Mouse (Mus musculus): Measurements from ENCODE around the gene U2af1.

- TF ChIP-seq TCF12 (IDR thresholded peaks at IDR 0.05; ENCODE audit: low read depth, low read length) (no peak), MAFK (IDR thresholded peaks at IDR 0.05; ENCODE audit: borderline replicate concordance, low read depth, low read length) (no peak), MXI1 (IDR thresholded peaks at IDR 0.05; ENCODE audit: low read depth, low read length) (no peak), HCFC1 (IDR thresholded peaks at IDR 0.05; ENCODE audit: low read depth, low read length) (no peak), CTCF (IDR thresholded peaks at IDR 0.05 in 2 of 3, conservative IDR thresholded peaks at IDR 0.05 in 1 of 3; ENCODE audit: control insufficient read depth in 1 of 3, insufficient read depth in 1 of 3, low read depth in 2 of 3, low read length in 3 of 3, poor library complexity in 1 of 3, severe bottlenecking in 1 of 3) (no peak), CHD2 (IDR thresholded peaks at IDR 0.05; ENCODE audit: low read length) (no peak), ETS1 (IDR thresholded peaks at IDR 0.05; ENCODE audit: low read depth, low read length) (no peak), POLR2A (IDR thresholded peaks at IDR 0.05; ENCODE audit: control insufficient read depth in 1 of 2, insufficient read depth in 1 of 2, low read depth in 1 of 2, low read length in 2 of 2, poor library complexity in 1 of 2) (no peak), ZNF384 (IDR thresholded peaks at IDR 0.05; ENCODE audit: low read depth, low read length) (no peak), ZKSCAN1 (IDR thresholded peaks at IDR 0.05; ENCODE audit: low read depth, low read length) (no peak), GATA1 (IDR thresholded peaks at IDR 0.05; ENCODE audit: low read depth, low read length) (no peak)
Observed at GRCm38 (mm10) chr17:31698347-31698746, 39.7 kb upstream of the U2af1 start.

Data from MEL (cell line).